Mouse (Mus musculus) hindbrain, embryonic 10.5 days (tissue): ENCODE data around the gene Il34. TPM values are rescaled to one million over a fixed set of nuclear protein-coding genes. Genes with fewer than 3 reads are reported as not detected.

Source experiments
- DNase-seq: peaks from one replicate; pipeline ENCODE4 v3.0.0-alpha.2; 2017; ENCODE audit warnings: low spot score
- H3K27ac ChIP-seq: fragments of 300-500 bp; sonication (generic); 2 replicates; pipeline ENCODE4 v1.5.1; 2016; ENCODE audit warnings: mild to moderate bottlenecking, moderate library complexity
- H3K27me3 ChIP-seq: fragments of 300-500 bp; sonication (generic); 2 replicates; pipeline ENCODE4 v1.6.1; 2016; ENCODE audit warnings: mild to moderate bottlenecking; ENCODE audit not compliant: poor library complexity, insufficient read depth, severe bottlenecking
- H3K36me3 ChIP-seq: fragments of 300-500 bp; sonication (generic); 2 replicates; pipeline ENCODE4 v1.6.1; 2016; ENCODE audit warnings: mild to moderate bottlenecking, moderate library complexity
- H3K4me1 ChIP-seq: fragments of 300-500 bp; sonication (generic); replicated peaks from 2 replicates; pipeline ENCODE4 v1.6.1; 2016; ENCODE audit warnings: mild to moderate bottlenecking
- H3K4me3 ChIP-seq: fragments of 300-500 bp; sonication (generic); 2 replicates; pipeline ENCODE4 v1.5.1; 2016; ENCODE audit warnings: mild to moderate bottlenecking, moderate library complexity
- H3K9me3 ChIP-seq: fragments of 300-500 bp; sonication (generic); 2 replicates; pipeline ENCODE4 v1.6.1; 2016; ENCODE audit warnings: mild to moderate bottlenecking, moderate library complexity
- WGBS: fragments of 180-500 bp; shearing (Covaris S2); methylation state at CpG from one replicate; pipeline ENCODE4 v1.1.7; 2016; 5-methylcytosine and 5-hydroxymethylcytosine counted together
- polyA plus RNA-seq: library from polyadenylated mRNA; unstranded; fragments of >200 nt; fragmentation: Nextera tagmentation; extraction: Ambion mirVana; gene quantifications from 2 replicates; pipeline ENCODE4 v1.2.1, GENCODE M21; 2016

Gene Il34
- polyA plus RNA-seq, 1 experiment from 2014 or later = 0.37 TPM

GRCm38 (mm10) chr8:110806146-110806545 is 422 bp upstream of the Il34 start:
- no peak overlapping the region for H3K27ac ChIP-seq
- peaks cover 29% of the 10 kb centered on the region for H3K36me3 ChIP-seq
- 94% methylated on average over 1 of the region's 1 CpGs for WGBS
- H3K9me3 ChIP-seq = no peaks in the 10 kb centered on the region
- H3K4me1 ChIP-seq = peaks cover 6% of the 10 kb centered on the region
- DNase-seq = no peak
- no peak overlapping the region for H3K4me3 ChIP-seq
- no peaks in the 10 kb centered on the region for H3K27me3 ChIP-seq

- WGBS = 63% methylated on average over 3 of the region's 3 CpGs
- Histone ChIP-seq H3K27ac (no peak overlapping the region), H3K36me3 (peaks cover 17% of the 10 kb centered on the region), H3K9me3 (no peaks in the 10 kb centered on the region), H3K4me3 (no peak overlapping the region), H3K27me3 (no peaks in the 10 kb centered on the region), H3K4me1 (peaks cover 6% of the 10 kb centered on the region)
- no peak for DNase-seq
These were observed 754 bp downstream of the Il34 start for GRCm38 (mm10) chr8:110804825-110805514.

GRCm38 (mm10) chr8:110803856-110804255 is 1.9 kb downstream of the Il34 start:
- Histone ChIP-seq H3K4me1 (peaks cover 6% of the 10 kb centered on the region), H3K27ac (no peak overlapping the region), H3K27me3 (no peaks in the 10 kb centered on the region), H3K9me3 (no peaks in the 10 kb centered on the region), H3K4me3 (no peak overlapping the region), H3K36me3 (peaks cover 6% of the 10 kb centered on the region)
- 93% methylated on average over 9 of the region's 9 CpGs for WGBS
- no peak for DNase-seq

- H3K36me3 ChIP-seq = no peaks in the 10 kb centered on the region
- H3K27me3 ChIP-seq = no peaks in the 10 kb centered on the region
- H3K4me1 ChIP-seq = peaks cover 3% of the 10 kb centered on the region
- WGBS = 90% methylated on average over 5 of the region's 5 CpGs
- H3K9me3 ChIP-seq = no peaks in the 10 kb centered on the region
- H3K4me3 ChIP-seq = no peak overlapping the region
- no peak overlapping the region for H3K27ac ChIP-seq
- no peak for DNase-seq
These were observed 2.7 kb downstream of the Il34 start for GRCm38 (mm10) chr8:110802988-110803387.

GRCm38 (mm10) chr8:110797086-110797485 is 8.6 kb downstream of the Il34 start:
- Histone ChIP-seq H3K27me3 (no peaks in the 10 kb centered on the region), H3K27ac (no peak overlapping the region), H3K4me1 (no peaks in the 10 kb centered on the region; the same call in 1 of the 2 replicates), H3K36me3 (no peaks in the 10 kb centered on the region), H3K9me3 (peaks cover 9% of the 10 kb centered on the region), H3K4me3 (no peak overlapping the region)
- DNase-seq = no peak
- 93% methylated on average over 8 of the region's 8 CpGs for WGBS

- H3K4me1 ChIP-seq = peaks cover 5% of the 10 kb centered on the region; the same call in 1 of the 2 replicates
- DNase-seq = no peak
- H3K9me3 ChIP-seq = peaks cover 9% of the 10 kb centered on the region
- no peak overlapping the region for H3K27ac ChIP-seq
- H3K4me3 ChIP-seq = no peak overlapping the region
- 91% methylated on average over 7 of the region's 7 CpGs for WGBS
- no peaks in the 10 kb centered on the region for H3K36me3 ChIP-seq
- H3K27me3 ChIP-seq = no peaks in the 10 kb centered on the region
These were observed 11.3 kb downstream of the Il34 start for GRCm38 (mm10) chr8:110794363-110794965.

GRCm38 (mm10) chr8:110793936-110794335 is 11.8 kb downstream of the Il34 start:
- no peaks in the 10 kb centered on the region for H3K27me3 ChIP-seq
- no peak for DNase-seq
- no peaks in the 10 kb centered on the region for H3K36me3 ChIP-seq
- 93% methylated on average over 9 of the region's 9 CpGs for WGBS
- H3K9me3 ChIP-seq = peaks cover 9% of the 10 kb centered on the region
- H3K4me3 ChIP-seq = no peak overlapping the region
- H3K4me1 ChIP-seq = peaks cover 9% of the 10 kb centered on the region
- no peak overlapping the region for H3K27ac ChIP-seq

GRCm38 (mm10) chr8:110793511-110793910 is 12.2 kb downstream of the Il34 start:
- 81% methylated on average over 9 of the region's 9 CpGs for WGBS
- H3K27me3 ChIP-seq = no peaks in the 10 kb centered on the region
- H3K9me3 ChIP-seq = peaks cover 9% of the 10 kb centered on the region
- no peak overlapping the region for H3K4me3 ChIP-seq
- H3K4me1 ChIP-seq = peaks cover 11% of the 10 kb centered on the region
- DNase-seq = no peak
- H3K36me3 ChIP-seq = no peaks in the 10 kb centered on the region
- no peak overlapping the region for H3K27ac ChIP-seq

GRCm38 (mm10) chr8:110792574-110793200 is 13.0 kb downstream of the Il34 start:
- H3K4me1 ChIP-seq = peaks cover 11% of the 10 kb centered on the region
- H3K27ac ChIP-seq = no peak overlapping the region
- H3K27me3 ChIP-seq = no peaks in the 10 kb centered on the region
- no peaks in the 10 kb centered on the region for H3K36me3 ChIP-seq
- H3K4me3 ChIP-seq = no peak overlapping the region
- no peak for DNase-seq
- peaks cover 9% of the 10 kb centered on the region for H3K9me3 ChIP-seq
- 84% methylated on average over 11 of the region's 11 CpGs for WGBS

- Histone ChIP-seq H3K4me1 (peaks cover 11% of the 10 kb centered on the region), H3K4me3 (no peak overlapping the region), H3K36me3 (no peaks in the 10 kb centered on the region), H3K27me3 (no peaks in the 10 kb centered on the region), H3K27ac (no peak overlapping the region), H3K9me3 (peaks cover 9% of the 10 kb centered on the region)
- DNase-seq = no peak
- WGBS = 82% methylated on average over 10 of the region's 10 CpGs
These were observed 14.6 kb downstream of the Il34 start for GRCm38 (mm10) chr8:110791164-110791563.

GRCm38 (mm10) chr8:110790270-110790669 is 15.5 kb downstream of the Il34 start:
- H3K4me3 ChIP-seq = no peak overlapping the region
- 78% methylated on average over 6 of the region's 6 CpGs for WGBS

GRCm38 (mm10) chr8:110789571-110789970 is 16.2 kb downstream of the Il34 start:
- 63% methylated on average over 12 of the region's 12 CpGs for WGBS
- no peak overlapping the region for H3K4me3 ChIP-seq

More at GRCm38 (mm10) chr8:110790270-110790669, 15.5 kb downstream of the Il34 start:
- Histone ChIP-seq H3K36me3 (no peaks in the 10 kb centered on the region), H3K27ac (no peak overlapping the region), H3K9me3 (peaks cover 4% of the 10 kb centered on the region; the same call in 1 of the 2 replicates), H3K4me1 (peaks cover 11% of the 10 kb centered on the region), H3K27me3 (no peaks in the 10 kb centered on the region)
- DNase-seq = no peak

GRCm38 (mm10) chr8:110788981-110789380 is 16.7 kb downstream of the Il34 start:
- H3K27me3 ChIP-seq = no peaks in the 10 kb centered on the region
- H3K27ac ChIP-seq = no peak overlapping the region
- H3K9me3 ChIP-seq = no peaks in the 10 kb centered on the region
- H3K4me3 ChIP-seq = no peak overlapping the region
- DNase-seq = no peak
- WGBS = 57% methylated on average over 12 of the region's 12 CpGs
- H3K4me1 ChIP-seq = peaks cover 11% of the 10 kb centered on the region
- no peaks in the 10 kb centered on the region for H3K36me3 ChIP-seq

More at GRCm38 (mm10) chr8:110789571-110789970, 16.2 kb downstream of the Il34 start:
- Histone ChIP-seq H3K36me3 (no peaks in the 10 kb centered on the region), H3K27ac (no peak overlapping the region), H3K4me1 (peaks cover 11% of the 10 kb centered on the region), H3K9me3 (peaks cover 4% of the 10 kb centered on the region; the same call in 1 of the 2 replicates), H3K27me3 (no peaks in the 10 kb centered on the region)
- DNase-seq = no peak
